Mouse (Mus musculus): ENCODE data around the gene Adamtsl4. TPM values are rescaled to one million over a fixed set of nuclear protein-coding genes. Genes with fewer than 3 reads are reported as not detected.

The Adamtsl4 gene
- total RNA-seq, 2 experiments from 2014 or later = 0.69 to 0.94 TPM

DNA sequence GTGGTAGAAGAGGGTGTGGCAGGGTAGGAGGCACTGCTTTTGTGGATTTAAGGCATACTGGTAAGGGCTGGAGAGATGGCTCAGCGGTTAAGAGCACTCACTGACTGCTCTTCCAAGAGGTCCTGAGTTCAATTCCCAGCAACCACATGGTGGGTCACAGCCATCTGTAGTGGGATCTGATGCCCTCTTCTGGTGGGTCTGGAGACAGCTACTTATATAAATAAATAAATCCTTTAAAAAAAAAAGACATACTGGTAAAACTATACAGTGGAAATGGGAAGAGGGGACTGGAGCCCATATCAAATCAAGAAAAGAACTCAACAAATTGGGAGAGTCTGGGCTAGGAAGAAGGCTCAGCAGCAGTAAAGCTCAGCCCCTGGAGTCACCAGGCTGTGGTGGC is 48.0 kb downstream of the Adamtsl4 start:
- no peak for DNase-seq (ENCODE audit: low spot score in 2 of 2)

DNA sequence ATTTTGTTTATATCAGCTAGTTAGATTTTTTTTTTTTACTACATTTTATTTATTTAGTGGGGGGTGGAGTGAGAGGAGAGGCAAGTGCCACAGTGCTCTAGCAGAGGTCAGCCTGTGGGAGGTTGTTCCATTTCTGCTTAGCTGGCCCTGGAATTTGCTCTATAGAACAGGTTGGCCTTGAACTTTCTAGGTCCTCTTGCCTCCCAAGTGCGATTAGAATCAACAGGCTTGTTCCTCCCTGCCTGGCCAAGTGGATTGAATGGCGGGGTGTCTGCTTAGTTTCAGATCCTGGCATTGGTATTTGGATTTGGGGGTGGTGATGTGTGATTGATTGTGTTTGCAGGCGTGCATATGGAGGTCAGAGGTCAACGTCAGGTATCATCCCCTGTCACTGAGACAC is 51.6 kb downstream of the Adamtsl4 start:
- DNase-seq (ENCODE audit: low spot score in 2 of 2) = no peak

DNA sequence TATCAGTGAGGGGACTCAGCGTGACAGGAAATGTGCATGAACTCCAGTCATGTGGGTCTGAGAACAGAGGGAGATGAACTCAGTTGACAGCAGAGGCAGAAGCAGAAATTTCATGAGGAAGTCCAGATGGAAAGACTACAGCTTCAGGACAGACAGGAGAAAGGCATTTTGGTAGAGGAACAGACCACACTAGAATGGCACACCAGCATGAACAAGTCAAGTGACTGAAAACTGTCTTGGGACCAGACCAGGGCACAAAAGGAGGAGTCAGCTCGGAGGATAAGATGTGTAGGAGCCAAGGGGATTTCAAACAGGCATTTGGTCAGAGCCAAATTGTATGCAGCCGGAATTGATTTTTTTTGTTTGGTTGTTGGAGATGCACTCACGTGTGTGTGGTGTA is 52.1 kb downstream of the Adamtsl4 start:
- no peak for DNase-seq (ENCODE audit: low spot score in 2 of 2)

DNA sequence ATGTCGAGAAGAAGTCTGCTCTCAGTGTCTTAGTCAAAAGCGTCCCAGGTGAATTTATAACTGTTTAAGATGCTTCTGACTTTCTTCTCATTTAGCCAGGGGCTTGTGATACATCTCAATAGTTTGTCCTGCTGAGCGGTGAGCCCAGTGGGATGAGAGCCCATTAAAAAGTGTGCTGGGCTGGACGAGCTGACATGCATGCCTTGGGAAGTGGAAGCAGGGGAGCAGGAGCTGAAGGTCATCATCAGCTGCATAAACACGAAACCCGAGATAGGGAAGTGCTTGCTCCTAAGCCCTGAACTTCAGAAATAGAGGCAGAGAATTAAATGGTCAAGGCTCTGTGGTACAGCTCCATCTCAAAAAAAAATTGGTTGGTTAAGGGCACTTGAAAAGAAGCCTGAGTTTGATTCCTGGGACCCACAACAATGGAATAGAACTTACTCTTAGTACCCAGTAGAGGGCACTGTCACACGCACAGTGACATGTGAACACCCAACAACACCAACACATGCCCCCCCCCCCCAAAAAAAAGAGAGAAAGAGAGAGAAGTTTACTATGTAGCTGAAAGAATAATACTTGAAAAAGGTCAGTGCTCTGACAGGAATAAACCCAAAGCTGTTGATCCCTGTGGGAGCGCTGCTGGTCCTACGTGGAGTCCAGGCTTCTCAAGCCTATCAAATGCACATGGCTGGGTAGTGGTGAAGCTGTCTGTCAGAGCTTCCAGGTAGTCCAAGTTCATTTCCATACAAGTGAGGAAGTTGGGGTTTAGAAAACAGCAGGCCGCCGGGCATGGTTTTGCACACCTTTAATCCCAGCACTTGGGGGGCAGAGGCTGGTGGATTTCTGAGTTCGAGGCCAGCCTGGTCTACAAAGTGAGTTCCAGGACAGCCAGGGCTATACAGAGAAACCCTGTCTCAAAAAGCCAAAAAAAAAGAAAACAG is 54.8 kb downstream of the Adamtsl4 start:
- DNase-seq (ENCODE audit: low spot score in 2 of 2) = no peak

DNA sequence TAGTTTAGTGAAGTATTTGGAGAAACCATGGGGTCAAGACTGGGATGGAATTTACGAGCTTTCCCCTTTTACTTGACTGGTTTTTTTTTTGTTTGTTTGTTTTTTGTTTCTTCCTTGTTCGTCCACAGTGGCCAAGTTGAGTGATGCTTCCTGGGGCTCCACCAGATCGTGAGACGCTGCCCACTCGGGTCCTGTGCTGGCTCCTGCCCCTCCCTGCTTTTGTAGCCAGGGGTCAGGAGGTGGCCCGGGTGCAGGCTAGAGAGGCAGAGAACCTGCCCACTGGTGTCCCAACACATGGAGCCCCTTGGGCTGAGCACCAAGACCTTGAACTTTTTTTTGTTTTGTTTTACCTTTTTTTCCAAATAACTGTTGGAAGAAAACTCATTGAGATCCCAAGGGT is 56.4 kb downstream of the Adamtsl4 start:
- DNase-seq (ENCODE audit: low spot score in 2 of 2) = no peak

DNA sequence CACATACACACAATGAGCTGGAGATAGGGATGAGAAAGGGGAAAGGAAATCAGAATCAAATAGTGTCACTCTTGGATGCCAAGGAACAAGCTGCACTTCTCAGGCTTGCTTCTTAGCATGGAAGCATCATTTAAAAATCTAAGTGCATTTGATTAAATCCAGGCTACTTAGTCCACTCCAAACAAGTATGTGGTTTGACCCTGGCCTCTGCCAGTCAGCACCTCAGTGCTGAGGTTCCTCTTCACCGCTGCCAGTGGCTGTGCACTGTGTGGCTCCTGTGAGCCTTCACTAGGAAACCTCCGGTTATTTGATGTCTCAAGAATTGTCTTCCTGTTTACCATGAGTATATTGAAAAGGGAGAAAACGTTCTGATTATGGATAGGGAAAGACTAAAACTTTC is 56.9 kb downstream of the Adamtsl4 start:
- no peak for DNase-seq (ENCODE audit: low spot score in 2 of 2)

DNA sequence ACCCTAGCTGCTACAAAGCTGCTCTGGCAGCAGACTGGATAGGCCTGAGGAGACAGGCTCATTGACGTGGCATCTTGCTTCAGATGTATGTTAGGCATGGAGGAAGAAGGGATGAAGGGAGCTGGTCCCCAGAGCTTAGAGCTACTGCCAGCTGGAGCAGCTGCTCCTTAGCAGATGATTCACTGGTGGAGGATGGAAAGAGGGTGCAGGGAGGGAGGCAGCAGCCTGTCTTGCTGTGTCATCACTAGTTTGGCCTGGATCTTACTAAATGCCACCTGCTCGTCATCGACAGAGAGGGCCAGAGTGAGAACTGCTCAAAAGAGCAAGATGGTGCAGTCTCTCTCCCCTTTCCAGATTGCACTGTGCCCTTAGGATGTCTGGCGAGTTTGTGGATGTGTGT is 58.0 kb downstream of the Adamtsl4 start:
- DNase-seq (ENCODE audit: low spot score in 2 of 2) = peak; percentile 52 to 57

DNA sequence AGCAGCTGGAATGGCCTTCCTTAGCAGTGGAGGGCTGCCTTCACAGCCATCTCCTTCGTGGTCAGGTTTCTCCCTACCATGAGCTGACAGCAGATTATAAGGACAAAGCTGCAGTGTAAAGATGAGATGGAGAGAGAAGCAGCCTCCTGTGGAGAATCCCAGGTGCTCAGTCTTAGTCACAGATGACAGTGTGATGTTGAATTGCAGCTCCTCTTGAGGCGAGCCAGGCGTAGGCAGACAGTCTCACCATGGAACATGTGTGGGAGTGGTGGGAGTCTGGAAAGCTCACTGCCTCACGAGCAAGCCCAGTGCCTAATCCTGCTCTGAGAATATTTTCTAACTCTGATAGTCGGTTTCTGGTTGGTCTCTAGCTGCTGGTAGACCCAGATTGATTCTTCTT is 60.0 kb downstream of the Adamtsl4 start:
- DNase-seq (ENCODE audit: low spot score in 2 of 2) = peak in 1 of 2 experiments; percentile 39

Small RNAs within 50 kb of the gene (microRNA-seq; reads per million reads assigned to microRNA genes)
- 0 to 0.22 reads per million in 2 experiments for gene Mir7014

Other genes with a start within 250 kb of the Adamtsl4 start
- gene Ctsk, start 188.7 kb downstream of the Adamtsl4 start, total RNA-seq (2021) = 10 to 100 TPM; 10.0 to 10.3 TPM
- gene Ctss, start 161.1 kb downstream of the Adamtsl4 start, total RNA-seq (2021) = 10 to 100 TPM; 19.6 to 24.0 TPM
- gene Hormad1, start 128.2 kb downstream of the Adamtsl4 start, total RNA-seq (2021) = not detected
- 10 to 100 TPM; 19.4 to 21.9 TPM for gene Golph3l, start 99.0 kb downstream of the Adamtsl4 start, total RNA-seq (2021)
- gene Ensa, start 62.9 kb downstream of the Adamtsl4 start, total RNA-seq (2021) = 100 to 1,000 TPM; 220 to 228 TPM
- 10 to 100 TPM; 68.0 TPM for gene Mcl1, start 29.1 kb downstream of the Adamtsl4 start, total RNA-seq (2021)
- 10 to 100 TPM in 1 of 2 experiments, 1 to 10 TPM in 1; 9.6 to 11.9 TPM for gene Ecm1, start 51.7 kb upstream of the Adamtsl4 start, total RNA-seq (2021)
- 10 to 100 TPM; 38.0 to 39.8 TPM for gene Tars2, start 72.3 kb upstream of the Adamtsl4 start, total RNA-seq (2021)
- 10 to 100 TPM; 57.2 to 63.9 TPM for gene Rprd2, start 130.9 kb upstream of the Adamtsl4 start, total RNA-seq (2021)
- gene Prpf3, start 168.0 kb upstream of the Adamtsl4 start, total RNA-seq (2021) = 10 to 100 TPM; 26.0 to 26.4 TPM
- 100 to 1,000 TPM; 147 to 175 TPM for gene Mrps21, start 183.6 kb upstream of the Adamtsl4 start, total RNA-seq (2021)
- gene Ciart, start 194.3 kb upstream of the Adamtsl4 start, total RNA-seq (2021) = 1 to 10 TPM; 6.5 to 8.9 TPM
- 10 to 100 TPM in 1 of 2 experiments, 1 to 10 TPM in 1; 9.4 to 10.2 TPM for gene BC028528, start 204.1 kb upstream of the Adamtsl4 start, total RNA-seq (2021)
- 100 to 1,000 TPM in 1 of 2 experiments, 10 to 100 TPM in 1; 97.7 to 102 TPM for gene Aph1a, start 206.1 kb upstream of the Adamtsl4 start, total RNA-seq (2021)
- 1 to 10 TPM; 2.5 to 4.4 TPM for gene Car14, start 216.8 kb upstream of the Adamtsl4 start, total RNA-seq (2021)
- 100 to 1,000 TPM; 103 to 105 TPM for gene Anp32e, start 241.3 kb upstream of the Adamtsl4 start, total RNA-seq (2021)